ENCODE assay signal across 15 mouse cellular contexts in genomic region chr7:52668341-52668740, GRCm38 (mm10).
"Had no signal": no experiment of that assay in that cellular context is flagged by ENCODE, and none has a peak within 500 bp of the region (broad histone marks: within the 10 kb centered on the region; RNA-seq: fewer than 3 reads in every experiment).

No protein-coding gene starts in this region.

- H3K27ac ChIP-seq: left cerebral cortex, adult 2 months; limb, embryonic 10.5 days; liver, embryonic 15.5 days; macrophage; midbrain, embryonic 12.5 days; stomach, postnatal 0 days had no signal

- H3K4me1 ChIP-seq: limb, embryonic 10.5 days; liver, embryonic 15.5 days; megakaryocyte, embryonic 14.5 days; midbrain, embryonic 12.5 days had no signal

- ATAC-seq: midbrain, embryonic 16.5 days had no signal

- DNase-seq: kidney, adult 9 months; kidney, postnatal 10 days; lung, adult 2 months; lung, postnatal 10 days; thymus, adult 18-20 months; thymus, postnatal 25 days had no signal

- H3K4me3 ChIP-seq: left cerebral cortex, adult 2 months; limb, embryonic 10.5 days; liver, embryonic 15.5 days; megakaryocyte, embryonic 14.5 days; midbrain, embryonic 12.5 days had no signal

- H3K36me3 ChIP-seq: limb, embryonic 10.5 days; liver, embryonic 15.5 days; midbrain, embryonic 12.5 days had no signal

- H3K4me2 ChIP-seq: liver, embryonic 11.5 days; liver, embryonic 15.5 days; midbrain, embryonic 12.5 days had no signal

- H3K9ac ChIP-seq: liver, embryonic 15.5 days; midbrain, embryonic 12.5 days had no signal

- H3K9me3 ChIP-seq: limb, embryonic 10.5 days; liver, embryonic 15.5 days; megakaryocyte, embryonic 14.5 days; midbrain, embryonic 12.5 days had no signal

- H3K27me3 ChIP-seq: liver, embryonic 15.5 days; megakaryocyte, embryonic 14.5 days; midbrain, embryonic 12.5 days had no signal
